Mouse (Mus musculus) neural tube, embryonic 12.5 days (tissue): ENCODE measurements around the gene Dazl. TPM values are rescaled to one million over a fixed set of nuclear protein-coding genes. Genes with fewer than 3 reads are reported as not detected.

Source experiments
- polyA plus RNA-seq: library from polyadenylated mRNA; unstranded; fragments of >200 nt; fragmentation: Nextera tagmentation; extraction: Ambion mirVana; gene quantifications from 2 replicates; pipeline ENCODE4 v1.2.1, GENCODE M21; 2016

Gene Dazl
- polyA plus RNA-seq, 1 experiment from 2014 or later = not detected

Other genes with a start within 250 kb of the Dazl start
- gene Rftn1, start 103.0 kb downstream of the Dazl start, polyA plus RNA-seq = 11.0 and 14.3 TPM in 2 replicates
- 8.6 and 10.2 TPM in 2 replicates for gene Plcl2, start 215.8 kb upstream of the Dazl start, polyA plus RNA-seq